Mouse (Mus musculus) liver, adult 2 months (tissue): ENCODE measurements at regions not wholly inside any gene's neighbourhood (a gene's known extent, or its start where the extent isn't known, plus 50 kb on each side); places are given as distances from the start of the nearest gene placed in this dataset.

Experiments
- DNase-seq: peaks from one replicate; pipeline ENCODE4 v3.0.0-alpha.2; 2011; ENCODE audit warnings: low read depth, low spot score; ENCODE audit errors: extremely low read depth
- H3K27ac ChIP-seq: fragments of 200-500 bp; replicated peaks from 2 replicates; pipeline ENCODE4 v1.5.1; 2012; ENCODE audit warnings: low read depth, mild to moderate bottlenecking, control low read depth, inconsistent platforms, low read length; ENCODE audit not compliant: insufficient read depth
- H3K27me3 ChIP-seq: fragments of 200-500 bp; 2 replicates; pipeline ENCODE4 v1.6.1; 2012; ENCODE audit warnings: mild to moderate bottlenecking, moderate library complexity, low read length, inconsistent platforms; ENCODE audit not compliant: control insufficient read depth, insufficient read depth
- H3K36me3 ChIP-seq: fragments of 200-500 bp; 2 replicates; pipeline ENCODE4 v1.6.1; 2012; ENCODE audit warnings: low read length, inconsistent platforms; ENCODE audit not compliant: control insufficient read depth, insufficient read depth
- H3K4me1 ChIP-seq: fragments of 200-500 bp; 2 replicates; pipeline ENCODE4 v1.6.1; 2011; ENCODE audit warnings: low read length; ENCODE audit not compliant: control insufficient read depth, insufficient read depth
- H3K4me3 ChIP-seq: fragments of 200-500 bp; 2 replicates; pipeline ENCODE4 v1.5.1; 2011; ENCODE audit warnings: low read depth, mild to moderate bottlenecking, control low read depth, low read length, moderate library complexity; ENCODE audit not compliant: insufficient read depth
- H3K79me2 ChIP-seq: fragments of 200-500 bp; 2 replicates; pipeline ENCODE4 v1.6.1; 2012; ENCODE audit warnings: inconsistent platforms, mild to moderate bottlenecking, low read length, moderate library complexity; ENCODE audit not compliant: control insufficient read depth, insufficient read depth
- H3K9ac ChIP-seq: fragments of 200-500 bp; 2 replicates; pipeline ENCODE4 v1.6.1; 2012; ENCODE audit warnings: low read depth, mild to moderate bottlenecking, control low read depth, inconsistent platforms, low read length
- CTCF ChIP-seq: fragments of 200-500 bp; IDR thresholded peaks from 2 replicates; pipeline ENCODE4 v1.5.1; 2011; ENCODE audit warnings: low read depth, low read length, control low read depth
- POLR2A ChIP-seq: fragments of 200-500 bp; IDR thresholded peaks from 2 replicates; pipeline ENCODE4 v1.6.1; 2011; ENCODE audit warnings: low read length, control low read depth; ENCODE audit not compliant: insufficient read depth; ENCODE audit errors: extremely low read depth
- WGBS: fragments of 180-500 bp; shearing (Covaris S2); methylation state at CpG from one replicate; pipeline ENCODE4 v1.1.7; 2018; 5-methylcytosine and 5-hydroxymethylcytosine counted together

GRCm38 (mm10) chr9:32815473-32815872 is 179.5 kb downstream of the Ets1 start:
- no peak for DNase-seq

GRCm38 (mm10) chr9:32816649-32817425 is 180.8 kb downstream of the Ets1 start:
- no peaks in the 10 kb centered on the region for H3K79me2 ChIP-seq
- H3K9ac ChIP-seq, result no peak overlapping the region
- no peak overlapping the region for H3K4me3 ChIP-seq
- no peaks in the 10 kb centered on the region for H3K4me1 ChIP-seq
- DNase-seq, result peak; percentile 2
- 0 out of 2 replicates have a peak overlapping the region, but pooled peaks have one; percentile 33 for H3K27ac ChIP-seq
- no peak for TF ChIP-seq CTCF
- no peak for TF ChIP-seq POLR2A
- H3K27me3 ChIP-seq, result no peaks in the 10 kb centered on the region
- H3K36me3 ChIP-seq, result no peaks in the 10 kb centered on the region
- 63% methylated on average over 9 of the region's 9 CpGs for WGBS

More at GRCm38 (mm10) chr9:32815473-32815872, 179.5 kb downstream of the Ets1 start:
- H3K27ac ChIP-seq, result no peak overlapping the region
- no peak for TF ChIP-seq CTCF
- TF ChIP-seq POLR2A, result no peak
- H3K9ac ChIP-seq, result no peak overlapping the region
- 84% methylated on average over 5 of the region's 5 CpGs for WGBS
- H3K4me1 ChIP-seq, result no peaks in the 10 kb centered on the region
- no peaks in the 10 kb centered on the region for H3K27me3 ChIP-seq
- H3K4me3 ChIP-seq, result no peak overlapping the region
- H3K79me2 ChIP-seq, result no peaks in the 10 kb centered on the region
- H3K36me3 ChIP-seq, result no peaks in the 10 kb centered on the region

- no peak for TF ChIP-seq CTCF
- TF ChIP-seq POLR2A, result no peak
- no peak for DNase-seq
- H3K36me3 ChIP-seq, result no peaks in the 10 kb centered on the region
- H3K4me1 ChIP-seq, result no peaks in the 10 kb centered on the region
- H3K27me3 ChIP-seq, result no peaks in the 10 kb centered on the region
- WGBS, result 78% methylated on average over 7 of the region's 7 CpGs
- no peak overlapping the region for H3K4me3 ChIP-seq
- no peak overlapping the region for H3K27ac ChIP-seq
- H3K9ac ChIP-seq, result no peak overlapping the region
- no peaks in the 10 kb centered on the region for H3K79me2 ChIP-seq
These were observed 181.7 kb downstream of the Ets1 start for GRCm38 (mm10) chr9:32817442-32818358.

GRCm38 (mm10) chr9:32823439-32824133 is 187.6 kb downstream of the Ets1 start:
- Histone ChIP-seq H3K4me3 (no peak overlapping the region), H3K79me2 (no peaks in the 10 kb centered on the region), H3K9ac (no peak overlapping the region), H3K27ac (no peak overlapping the region), H3K36me3 (no peaks in the 10 kb centered on the region), H3K4me1 (no peaks in the 10 kb centered on the region), H3K27me3 (0 out of 2 replicates have a peak, but pooled peaks cover 3% of the 10 kb centered on the region)
- TF ChIP-seq POLR2A (no peak), CTCF (no peak)
- DNase-seq, result no peak
- WGBS, result 66% methylated on average over 8 of the region's 8 CpGs

- Histone ChIP-seq H3K27me3 (0 out of 2 replicates have a peak, but pooled peaks cover 3% of the 10 kb centered on the region), H3K4me3 (no peak overlapping the region), H3K79me2 (no peaks in the 10 kb centered on the region), H3K27ac (no peak overlapping the region), H3K4me1 (no peaks in the 10 kb centered on the region), H3K9ac (no peak overlapping the region), H3K36me3 (no peaks in the 10 kb centered on the region)
- no peak for DNase-seq
- 88% methylated on average over 6 of the region's 6 CpGs for WGBS
- no peak for TF ChIP-seq CTCF
- TF ChIP-seq POLR2A, result no peak
These were observed 188.1 kb downstream of the Ets1 start for GRCm38 (mm10) chr9:32824134-32824531.
